Mouse (Mus musculus): ENCODE results near the gene Zfp626. TPM values are rescaled to one million over a fixed set of nuclear protein-coding genes. Genes with fewer than 3 reads are reported as not detected.
"Not testable (repeated sequence)": the region's sequence is repeated elsewhere in the genome, so short reads cannot be mapped to it uniquely, and the experiment has no call there.

Gene Zfp626
- total RNA-seq, 2 experiments from 2014 or later: 8.0 to 9.8 TPM

- peak; percentile 4 to 21 for DNase-seq (ENCODE audit: low spot score in 2 of 2)
These were observed 53.6 kb downstream of the Zfp626 start for GRCm38 (mm10) chr7:27860396-27861235.

DNA sequence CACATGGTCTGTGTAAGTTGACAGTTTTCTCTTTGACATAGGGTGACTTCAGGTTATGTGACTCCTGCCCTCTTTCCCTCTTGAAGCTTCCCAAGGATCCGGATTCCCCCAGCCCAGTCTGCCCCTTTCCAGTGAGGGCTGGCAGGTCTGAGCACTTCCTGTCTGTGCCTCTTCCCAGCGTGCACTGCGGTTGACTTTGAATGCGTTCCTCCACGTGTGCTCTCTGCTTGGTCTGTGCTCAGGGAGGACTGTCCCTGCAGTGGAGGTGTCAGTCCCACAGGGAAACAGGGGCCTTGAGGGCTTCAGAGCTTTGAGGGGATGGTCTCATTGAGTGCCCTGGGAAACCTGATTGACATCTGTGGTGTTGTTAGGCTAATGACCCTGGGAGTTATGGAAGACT is 55.6 kb downstream of the Zfp626 start:
- DNase-seq (ENCODE audit: low spot score in 2 of 2): not testable (repeated sequence)

Other genes starting within 250 kb of the Zfp626 start
- 100 to 1,000 TPM; 103 to 113 TPM for gene Akt2, start 215.6 kb upstream of the Zfp626 start, total RNA-seq (2021)
- gene Ttc9b, start 153.3 kb upstream of the Zfp626 start, total RNA-seq (2021): 10 to 100 TPM; 88.9 to 93.4 TPM
- 100 to 1,000 TPM; 192 to 197 TPM for gene Map3k10, start 132.6 kb upstream of the Zfp626 start, total RNA-seq (2021)
- gene Zfp607b, start 117.9 kb upstream of the Zfp626 start, total RNA-seq (2021): 10 to 100 TPM; 10.9 to 11.1 TPM
- 10 to 100 TPM; 35.7 to 36.0 TPM for gene Zfp60, start 75.8 kb upstream of the Zfp626 start, total RNA-seq (2021)
- gene Zfp59, start 31.4 kb downstream of the Zfp626 start, total RNA-seq (2021): 1 to 10 TPM; 5.1 to 5.6 TPM
- gene Zfp607a, start 50.3 kb downstream of the Zfp626 start, total RNA-seq (2021): 1 to 10 TPM in 1 of 2 experiments, under 1 TPM in 1; 0.96 to 1.3 TPM
- 10 to 100 TPM; 15.0 to 17.5 TPM for gene Zfp974, start 122.3 kb downstream of the Zfp626 start, total RNA-seq (2021)
- 10 to 100 TPM; 21.4 to 22.0 TPM for gene Zfp780b, start 172.0 kb downstream of the Zfp626 start, total RNA-seq (2021)
- 1 to 10 TPM; 7.1 to 7.5 TPM for gene Zfp850, start 206.9 kb downstream of the Zfp626 start, total RNA-seq (2021)
- 100 to 1,000 TPM; 126 to 128 TPM for gene Psmc4, start 242.9 kb downstream of the Zfp626 start, total RNA-seq (2021)

All from left cerebral cortex, adult 18-20 months (tissue).